Mouse (Mus musculus): ENCODE measurements around the gene Afm. TPM values are rescaled to one million over a fixed set of nuclear protein-coding genes. Genes with fewer than 3 reads are reported as not detected.

Afm gene
- polyA plus RNA-seq, 1 experiment: not detected

- TF ChIP-seq POLR2A (IDR thresholded peaks at IDR 0.05; ENCODE audit: borderline replicate concordance, control insufficient read depth, low read depth, low read length) (no peak), CTCF (IDR thresholded peaks at IDR 0.05; ENCODE audit: control insufficient read depth, insufficient read depth, low read length) (no peak)
- WGBS: 69% methylated on average over 4 of the region's 4 CpGs
- no peak overlapping the region for H3K4me3 ChIP-seq (replicated peaks; ENCODE audit: control insufficient read depth, low read depth, low read length)
These were observed 44.1 kb downstream of the Afm start for GRCm38 (mm10) chr5:90562880-90563279.

GRCm38 (mm10) chr5:90564161-90564560, 45.4 kb downstream of the Afm start:
- Histone ChIP-seq H3K4me3 (replicated peaks; ENCODE audit: control insufficient read depth, low read depth, low read length) (no peak overlapping the region), H3K27ac (ENCODE audit: control insufficient read depth, insufficient read depth, low read depth, low read length, poor library complexity) (no peak overlapping the region), H3K4me1 (ENCODE audit: control insufficient read depth, insufficient read depth, low read length) (no peaks in the 10 kb centered on the region)
- no peak for TF ChIP-seq CTCF (IDR thresholded peaks at IDR 0.05; ENCODE audit: control insufficient read depth, insufficient read depth, low read length)
- TF ChIP-seq POLR2A (IDR thresholded peaks at IDR 0.05; ENCODE audit: borderline replicate concordance, control insufficient read depth, low read depth, low read length): no peak
- WGBS: 84% methylated on average over 4 of the region's 4 CpGs

More at GRCm38 (mm10) chr5:90562880-90563279, 44.1 kb downstream of the Afm start:
- no peaks in the 10 kb centered on the region for H3K4me1 ChIP-seq (ENCODE audit: control insufficient read depth, insufficient read depth, low read length)
- H3K27ac ChIP-seq (ENCODE audit: control insufficient read depth, insufficient read depth, low read depth, low read length, poor library complexity): no peak overlapping the region

DNA sequence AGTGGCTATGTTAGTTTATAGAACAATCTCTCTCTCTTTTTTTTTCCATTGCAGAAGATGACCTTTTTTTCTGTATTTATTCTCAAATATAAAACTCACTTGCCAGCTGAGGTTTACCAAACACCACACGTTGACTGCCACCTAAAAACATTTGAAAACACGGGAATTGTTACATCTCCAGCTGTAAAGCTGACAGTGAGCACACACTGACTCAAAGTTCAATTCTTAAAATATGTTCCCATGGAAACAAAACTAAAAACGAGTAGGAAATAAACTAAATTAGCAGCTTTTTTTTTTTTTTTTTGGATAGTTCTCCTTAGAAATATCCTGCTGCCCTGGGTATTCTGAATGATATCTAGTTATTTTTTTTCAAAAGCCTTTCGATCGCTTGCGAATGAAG, 46.5 kb downstream of the Afm start:
- Histone ChIP-seq H3K27ac (ENCODE audit: control insufficient read depth, insufficient read depth, low read depth, low read length, poor library complexity) (no peak overlapping the region), H3K4me3 (replicated peaks; ENCODE audit: control insufficient read depth, low read depth, low read length) (no peak overlapping the region), H3K4me1 (ENCODE audit: control insufficient read depth, insufficient read depth, low read length) (no peaks in the 10 kb centered on the region)
- TF ChIP-seq POLR2A (IDR thresholded peaks at IDR 0.05; ENCODE audit: borderline replicate concordance, control insufficient read depth, low read depth, low read length) (no peak), CTCF (IDR thresholded peaks at IDR 0.05; ENCODE audit: control insufficient read depth, insufficient read depth, low read length) (no peak)
- 70% methylated on average over 6 of the region's 6 CpGs for WGBS

DNA sequence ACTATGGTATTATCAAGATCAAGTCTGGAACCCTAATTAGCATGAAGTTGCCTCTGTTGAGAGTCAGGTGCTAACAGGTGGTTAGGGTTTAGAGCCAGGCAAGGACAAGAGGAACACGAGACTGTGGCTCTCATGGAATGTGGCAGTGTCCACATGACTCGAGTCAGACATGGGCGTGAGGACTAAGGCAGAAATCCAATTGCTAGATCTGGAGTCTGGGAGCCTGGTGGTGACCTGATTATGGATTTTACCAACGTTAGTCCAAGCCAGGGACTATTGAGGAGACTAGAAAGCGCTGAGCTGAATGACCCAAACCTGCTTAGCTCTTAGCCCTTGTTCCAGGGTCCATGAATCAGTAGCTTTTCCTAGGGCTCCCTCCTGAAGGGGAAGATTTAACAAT, 49.1 kb downstream of the Afm start:
- 79% methylated on average over 5 of the region's 5 CpGs for WGBS
- H3K4me3 ChIP-seq (replicated peaks; ENCODE audit: control insufficient read depth, low read depth, low read length): no peak overlapping the region
- TF ChIP-seq POLR2A (IDR thresholded peaks at IDR 0.05; ENCODE audit: borderline replicate concordance, control insufficient read depth, low read depth, low read length) (no peak), CTCF (IDR thresholded peaks at IDR 0.05; ENCODE audit: control insufficient read depth, insufficient read depth, low read length) (no peak)
- no peaks in the 10 kb centered on the region for H3K4me1 ChIP-seq (ENCODE audit: control insufficient read depth, insufficient read depth, low read length)
- H3K27ac ChIP-seq (ENCODE audit: control insufficient read depth, insufficient read depth, low read depth, low read length, poor library complexity): no peak overlapping the region

- TF ChIP-seq POLR2A (IDR thresholded peaks at IDR 0.05; ENCODE audit: borderline replicate concordance, control insufficient read depth, low read depth, low read length) (no peak), CTCF (IDR thresholded peaks at IDR 0.05; ENCODE audit: control insufficient read depth, insufficient read depth, low read length) (no peak)
- Histone ChIP-seq H3K4me3 (replicated peaks; ENCODE audit: control insufficient read depth, low read depth, low read length) (no peak overlapping the region), H3K27ac (ENCODE audit: control insufficient read depth, insufficient read depth, low read depth, low read length, poor library complexity) (no peak overlapping the region), H3K4me1 (ENCODE audit: control insufficient read depth, insufficient read depth, low read length) (no peaks in the 10 kb centered on the region)
These were observed 49.6 kb downstream of the Afm start for GRCm38 (mm10) chr5:90568338-90568737.

- WGBS: 75% methylated on average over 3 of the region's 3 CpGs
These were observed 52.5 kb downstream of the Afm start for GRCm38 (mm10) chr5:90571216-90571615.

GRCm38 (mm10) chr5:90577751-90578150, 59.0 kb downstream of the Afm start:
- Histone ChIP-seq H3K27ac (ENCODE audit: control insufficient read depth, insufficient read depth, low read depth, low read length, poor library complexity) (no peak overlapping the region), H3K4me3 (replicated peaks; ENCODE audit: control insufficient read depth, low read depth, low read length) (no peak overlapping the region), H3K4me1 (ENCODE audit: control insufficient read depth, insufficient read depth, low read length) (no peaks in the 10 kb centered on the region)
- TF ChIP-seq CTCF (IDR thresholded peaks at IDR 0.05; ENCODE audit: control insufficient read depth, insufficient read depth, low read length): no peak
- no peak for TF ChIP-seq POLR2A (IDR thresholded peaks at IDR 0.05; ENCODE audit: borderline replicate concordance, control insufficient read depth, low read depth, low read length)
- WGBS: 89% methylated on average over 9 of the region's 9 CpGs

More at GRCm38 (mm10) chr5:90571216-90571615, 52.5 kb downstream of the Afm start:
- Histone ChIP-seq H3K4me3 (replicated peaks; ENCODE audit: control insufficient read depth, low read depth, low read length) (no peak overlapping the region), H3K4me1 (ENCODE audit: control insufficient read depth, insufficient read depth, low read length) (no peaks in the 10 kb centered on the region), H3K27ac (ENCODE audit: control insufficient read depth, insufficient read depth, low read depth, low read length, poor library complexity) (no peak overlapping the region)
- TF ChIP-seq POLR2A (IDR thresholded peaks at IDR 0.05; ENCODE audit: borderline replicate concordance, control insufficient read depth, low read depth, low read length): no peak
- no peak for TF ChIP-seq CTCF (IDR thresholded peaks at IDR 0.05; ENCODE audit: control insufficient read depth, insufficient read depth, low read length)

DNA sequence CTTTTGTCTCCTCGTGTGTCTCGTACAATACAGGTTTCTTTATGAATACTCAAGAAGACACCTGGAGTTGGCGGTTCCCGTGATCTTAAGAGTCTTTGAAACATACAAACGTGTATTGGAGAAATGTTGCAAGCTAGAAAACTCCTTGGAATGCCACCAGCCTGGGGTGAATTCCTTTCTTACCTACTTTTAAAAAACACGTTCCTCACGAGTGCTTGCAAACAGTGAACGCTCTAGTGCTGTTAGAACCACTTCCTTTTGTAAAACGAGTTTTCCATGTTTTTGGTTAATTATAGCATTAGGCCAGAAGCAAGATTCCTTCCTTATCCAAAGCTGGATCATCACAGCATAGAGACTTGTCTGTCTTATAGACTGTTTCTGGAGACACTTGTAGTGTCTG, 60.8 kb downstream of the Afm start:
- WGBS: 82% methylated on average over 9 of the region's 9 CpGs
- Histone ChIP-seq H3K27ac (ENCODE audit: control insufficient read depth, insufficient read depth, low read depth, low read length, poor library complexity) (no peak overlapping the region), H3K4me1 (ENCODE audit: control insufficient read depth, insufficient read depth, low read length) (no peaks in the 10 kb centered on the region), H3K4me3 (replicated peaks; ENCODE audit: control insufficient read depth, low read depth, low read length) (no peak overlapping the region)
- TF ChIP-seq POLR2A (IDR thresholded peaks at IDR 0.05; ENCODE audit: borderline replicate concordance, control insufficient read depth, low read depth, low read length): no peak

GRCm38 (mm10) chr5:90582179-90582578, 63.4 kb downstream of the Afm start:
- WGBS: 81% methylated on average over 6 of the region's 6 CpGs
- Histone ChIP-seq H3K4me1 (ENCODE audit: control insufficient read depth, insufficient read depth, low read length) (no peaks in the 10 kb centered on the region), H3K27ac (ENCODE audit: control insufficient read depth, insufficient read depth, low read depth, low read length, poor library complexity) (no peak overlapping the region), H3K4me3 (replicated peaks; ENCODE audit: control insufficient read depth, low read depth, low read length) (no peak overlapping the region)
- TF ChIP-seq POLR2A (IDR thresholded peaks at IDR 0.05; ENCODE audit: borderline replicate concordance, control insufficient read depth, low read depth, low read length) (no peak), CTCF (IDR thresholded peaks at IDR 0.05; ENCODE audit: control insufficient read depth, insufficient read depth, low read length) (no peak)
